Comparison of ENCODE assay signal across 8 mouse cellular contexts in the genomic region with DNA sequence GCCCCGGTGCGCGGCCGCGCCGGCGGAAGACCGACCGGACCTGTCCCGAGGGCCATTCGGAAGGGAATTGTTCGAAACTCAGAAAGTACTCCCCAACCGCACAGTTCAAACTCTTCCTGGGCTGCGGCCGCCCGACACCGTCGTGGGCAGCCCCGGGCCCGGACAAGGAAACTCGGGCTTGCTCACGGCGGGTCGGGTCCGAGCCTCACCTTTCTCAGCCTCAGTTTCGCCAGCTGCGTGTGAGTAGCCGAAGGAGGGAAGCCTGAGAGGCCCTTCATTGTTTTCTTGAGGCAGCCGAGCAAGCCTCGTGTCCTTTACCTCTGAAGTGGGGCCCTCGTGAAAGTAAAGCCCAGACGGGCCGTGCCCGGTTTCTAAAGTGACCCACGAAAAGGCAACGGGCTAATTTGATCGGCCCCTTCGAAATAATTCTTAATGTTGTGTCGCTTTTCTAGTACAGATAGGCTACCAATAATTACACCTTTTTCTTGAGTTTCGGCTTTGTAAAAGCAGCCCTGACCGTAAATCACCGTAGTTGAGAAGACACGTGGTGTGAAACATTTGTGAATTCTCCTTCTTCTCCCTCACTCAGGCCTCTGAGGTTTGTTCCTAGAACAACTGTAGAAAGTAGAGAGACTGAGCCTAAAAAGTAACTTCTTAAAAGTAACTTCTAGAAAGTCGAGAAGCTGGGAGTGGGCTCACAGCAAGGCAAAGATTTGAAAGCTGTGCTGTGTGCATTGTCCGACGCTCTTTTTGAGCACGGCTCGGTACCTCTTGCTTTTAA. TPM values are rescaled to one million over a fixed set of nuclear protein-coding genes. Genes with fewer than 3 reads are reported as not detected.
A peak's percentile ranks its signal among the peaks of the same experiment; 100 is the strongest.
DNase-seq lines count a peak whose midpoint lies in the region; ATAC-seq lines count a peak whose summit lies in the region.

No protein-coding gene starts in this region.

- no peaks in the 10 kb centered on the region; the same call in 1 of the 2 replicates for H3K9me3 ChIP-seq in kidney, embryonic 16.5 days (ENCODE audit: low read length)
- H3K9me3 ChIP-seq in embryonic facial prominence, embryonic 14.5 days (ENCODE audit: control insufficient read depth, low read length) = no peaks in the 10 kb centered on the region
- H3K9me3 ChIP-seq in intestine, embryonic 16.5 days (ENCODE audit: control insufficient read depth, low read length) = no peaks in the 10 kb centered on the region
- no peaks in the 10 kb centered on the region for H3K9me3 ChIP-seq in neural tube, embryonic 12.5 days

- H3K9ac ChIP-seq in kidney, embryonic 16.5 days (replicated peaks; ENCODE audit: low read length) = peak overlapping the region; percentile 87
- H3K9ac ChIP-seq in embryonic facial prominence, embryonic 14.5 days (ENCODE audit: low read depth, low read length) = peak overlapping the region; percentile 95
- peak overlapping the region; percentile 85 for H3K9ac ChIP-seq in intestine, embryonic 16.5 days (ENCODE audit: low read depth, low read length)
- peak overlapping the region; percentile 88 for H3K9ac ChIP-seq in neural tube, embryonic 12.5 days

- no peak; the same call in none of the 2 replicates for ATAC-seq in kidney, embryonic 16.5 days (ENCODE audit: low FRiP score, low TSS enrichment)
- ATAC-seq in embryonic facial prominence, embryonic 14.5 days (ENCODE audit: low read depth) = no peak
- ATAC-seq in intestine, embryonic 16.5 days = no peak; the same call in 1 of the 2 replicates
- ATAC-seq in neural tube, embryonic 12.5 days (ENCODE audit: low FRiP score, low read depth) = peak; percentile 33; the same call in 1 of the 2 replicates

- peaks cover 67% of the 10 kb centered on the region for H3K27me3 ChIP-seq in kidney, embryonic 16.5 days (ENCODE audit: insufficient read depth, low read length)
- peaks cover 79% of the 10 kb centered on the region for H3K27me3 ChIP-seq in embryonic facial prominence, embryonic 14.5 days (replicated peaks; ENCODE audit: control insufficient read depth, insufficient read depth, low read length)
- peaks cover 46% of the 10 kb centered on the region for H3K27me3 ChIP-seq in intestine, embryonic 16.5 days (replicated peaks; ENCODE audit: control insufficient read depth, insufficient read depth, low read length)
- peaks cover 83% of the 10 kb centered on the region for H3K27me3 ChIP-seq in neural tube, embryonic 12.5 days (replicated peaks)

- WGBS in kidney, embryonic 16.5 days = 3% methylated on average over 48 of the region's 48 CpGs
- 4% methylated on average over 48 of the region's 48 CpGs for WGBS in embryonic facial prominence, embryonic 14.5 days
- WGBS in intestine, embryonic 16.5 days = 6% methylated on average over 48 of the region's 48 CpGs
- 2% methylated on average over 48 of the region's 48 CpGs for WGBS in neural tube, embryonic 12.5 days

- H3K4me1 ChIP-seq in kidney, embryonic 16.5 days (ENCODE audit: insufficient read depth, low read length) = peaks cover 4% of the 10 kb centered on the region; the same call in 1 of the 2 replicates
- no peaks in the 10 kb centered on the region; the same call in 1 of the 2 replicates for H3K4me1 ChIP-seq in embryonic facial prominence, embryonic 14.5 days (ENCODE audit: control insufficient read depth, insufficient read depth, low read length)
- H3K4me1 ChIP-seq in intestine, embryonic 16.5 days (ENCODE audit: control insufficient read depth, insufficient read depth, low read length) = peaks cover 4% of the 10 kb centered on the region; the same call in 1 of the 2 replicates
- H3K4me1 ChIP-seq in neural tube, embryonic 12.5 days = peaks cover 7% of the 10 kb centered on the region; the same call in 1 of the 2 replicates

- H3K36me3 ChIP-seq in kidney, embryonic 16.5 days (ENCODE audit: insufficient read depth, low read length) = no peaks in the 10 kb centered on the region
- 0 out of 2 replicates have a peak, but pooled peaks cover 2% of the 10 kb centered on the region for H3K36me3 ChIP-seq in embryonic facial prominence, embryonic 14.5 days (ENCODE audit: control insufficient read depth, insufficient read depth, low read length)
- no peaks in the 10 kb centered on the region for H3K36me3 ChIP-seq in intestine, embryonic 16.5 days (ENCODE audit: control insufficient read depth, insufficient read depth, low read length)
- no peaks in the 10 kb centered on the region for H3K36me3 ChIP-seq in neural tube, embryonic 12.5 days

- H3K4me2 ChIP-seq in kidney, embryonic 16.5 days (replicated peaks; ENCODE audit: low read depth, low read length) = peak overlapping the region; percentile 65
- H3K4me2 ChIP-seq in embryonic facial prominence, embryonic 14.5 days (ENCODE audit: low read depth, low read length) = peak overlapping the region; percentile 67
- H3K4me2 ChIP-seq in intestine, embryonic 16.5 days (ENCODE audit: low read depth, low read length) = peak overlapping the region; percentile 50
- peak overlapping the region; percentile 58 for H3K4me2 ChIP-seq in neural tube, embryonic 12.5 days (replicated peaks)

- peak overlapping the region; percentile 58 for H3K4me3 ChIP-seq in kidney, embryonic 16.5 days (ENCODE audit: low read length)
- H3K4me3 ChIP-seq in embryonic facial prominence, embryonic 14.5 days (ENCODE audit: low read depth, low read length) = peak overlapping the region; percentile 62
- peak overlapping the region; percentile 65 for H3K4me3 ChIP-seq in intestine, embryonic 16.5 days (ENCODE audit: low read length)
- peak overlapping the region; percentile 66 for H3K4me3 ChIP-seq in neural tube, embryonic 12.5 days

- H3K27ac ChIP-seq in kidney, embryonic 16.5 days (ENCODE audit: low read length) = peak overlapping the region; percentile 90
- H3K27ac ChIP-seq in embryonic facial prominence, embryonic 14.5 days (replicated peaks; ENCODE audit: low read depth, low read length) = peak overlapping the region; percentile 95
- H3K27ac ChIP-seq in intestine, embryonic 16.5 days (ENCODE audit: low read length) = peak overlapping the region; percentile 79
- H3K27ac ChIP-seq in neural tube, embryonic 12.5 days = peak overlapping the region; percentile 57; the same call in 1 of the 2 replicates

- DNase-seq in kidney, adult 9 months = no peak
- no peak for DNase-seq in embryonic facial prominence, embryonic 14.5 days (ENCODE audit: low spot score)
- DNase-seq in frontal cortex, postnatal 25 days (ENCODE audit: low spot score in 2 of 2) = no peak
- DNase-seq in thymus, adult 18-20 months = no peak
- DNase-seq in thymus, postnatal 36 days = no peak

RNA-seq across cellular contexts. Expression of a gene that starts 0.6 kb away (rescaled TPM):
- 374 and 409 TPM in 2 replicates for polyA plus RNA-seq in kidney, embryonic 16.5 days (2015; fragmentation: Nextera tagmentation; extraction: Ambion mirVana)
- 250 and 271 TPM in 2 replicates for polyA plus RNA-seq in embryonic facial prominence, embryonic 14.5 days (2014; fragmentation: Nextera tagmentation; extraction: Ambion mirVana)
- polyA plus RNA-seq in intestine, embryonic 16.5 days (2015; fragmentation: Nextera tagmentation; extraction: Ambion mirVana) = 237 and 238 TPM in 2 replicates
- 320 and 336 TPM in 2 replicates for polyA plus RNA-seq in neural tube, embryonic 12.5 days (2016; fragmentation: Nextera tagmentation; extraction: Ambion mirVana)
